Mouse (Mus musculus): ENCODE data around the gene Atp5mpl. TPM values are rescaled to one million over a fixed set of nuclear protein-coding genes. Genes with fewer than 3 reads are reported as not detected.

The Atp5mpl gene
- polyA plus RNA-seq, 1 experiment from 2014 or later, result 1,449 TPM

DNA sequence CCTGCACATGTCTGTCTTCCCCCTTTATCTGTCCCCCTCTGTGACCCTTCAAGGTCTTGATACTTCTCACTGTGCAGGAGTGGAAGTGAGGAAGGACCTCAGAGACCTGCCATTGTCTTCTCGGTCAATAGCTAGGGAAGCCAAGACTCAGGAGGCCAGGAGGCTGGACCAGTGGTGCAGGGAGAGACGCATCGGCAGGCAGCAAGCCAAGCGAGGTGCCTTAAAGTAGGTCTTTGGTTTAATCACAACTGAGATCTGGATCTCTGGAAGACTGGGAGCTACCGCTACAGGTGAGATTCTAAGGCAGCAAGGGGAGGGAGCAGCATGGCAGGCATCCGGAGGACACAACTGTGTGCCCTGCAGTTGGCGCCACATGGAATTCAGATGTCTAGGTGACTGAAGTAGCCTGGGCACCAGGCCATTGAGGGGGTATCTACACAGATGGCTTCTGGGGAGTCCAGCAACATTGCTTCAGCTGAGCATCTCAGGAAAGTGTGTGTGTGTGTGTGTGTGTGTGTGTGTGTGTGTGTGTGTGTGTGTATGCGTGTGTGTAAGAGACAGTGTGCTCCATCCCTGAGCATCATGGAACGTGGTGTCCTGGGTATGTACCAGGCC, 35.3 kb downstream of the Atp5mpl start:
- Histone ChIP-seq H3K4me2 (ENCODE audit: low read depth, low read length) (no peak overlapping the region), H3K4me3 (ENCODE audit: low read length) (no peak overlapping the region), H3K27me3 (ENCODE audit: control insufficient read depth, insufficient read depth, low read length) (no peaks in the 10 kb centered on the region), H3K4me1 (ENCODE audit: control insufficient read depth, insufficient read depth, low read length) (peaks cover 36% of the 10 kb centered on the region), H3K36me3 (ENCODE audit: control insufficient read depth, insufficient read depth) (no peaks in the 10 kb centered on the region), H3K27ac (ENCODE audit: low read length) (no peak overlapping the region), H3K9ac (ENCODE audit: low read length) (no peak overlapping the region), H3K9me3 (replicated peaks; ENCODE audit: control insufficient read depth, low read length) (no peaks in the 10 kb centered on the region)
- ATAC-seq (replicated peaks; ENCODE audit: extremely low read depth, insufficient read depth, low FRiP score), result no peak
- WGBS, result 80% methylated on average over 9 of the region's 9 CpGs

DNA sequence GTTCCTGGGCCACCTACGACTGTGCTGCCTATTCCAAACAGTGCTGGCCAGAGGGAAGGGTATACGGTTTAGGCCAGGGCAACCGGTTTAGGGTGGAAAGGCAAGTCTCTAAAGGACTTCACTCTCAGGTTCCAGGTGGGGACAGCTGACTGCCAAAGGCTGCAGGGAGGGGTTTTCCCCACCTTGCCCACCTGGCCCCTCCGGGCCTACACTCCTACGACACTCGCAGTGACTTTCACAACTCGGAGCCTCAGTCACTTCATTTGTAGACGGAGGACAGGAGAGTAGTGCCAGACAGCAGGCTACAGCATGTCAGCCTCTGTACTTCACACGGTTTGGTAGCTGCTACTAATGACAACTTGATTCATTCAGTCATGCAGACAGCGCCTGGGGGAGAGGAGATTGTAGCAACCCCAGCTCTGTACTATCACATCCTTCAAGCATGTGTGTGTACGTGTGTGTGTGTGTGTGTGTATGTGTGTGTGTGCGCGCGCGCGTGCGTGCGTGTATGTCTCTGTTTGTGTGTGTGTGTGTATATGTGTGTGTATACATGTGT, 38.3 kb downstream of the Atp5mpl start:
- Histone ChIP-seq H3K4me1 (ENCODE audit: control insufficient read depth, insufficient read depth, low read length) (peaks cover 30% of the 10 kb centered on the region), H3K9ac (ENCODE audit: low read length) (no peak overlapping the region), H3K4me3 (ENCODE audit: low read length) (no peak overlapping the region), H3K27ac (ENCODE audit: low read length) (no peak overlapping the region), H3K9me3 (replicated peaks; ENCODE audit: control insufficient read depth, low read length) (no peaks in the 10 kb centered on the region), H3K4me2 (ENCODE audit: low read depth, low read length) (no peak overlapping the region), H3K27me3 (ENCODE audit: control insufficient read depth, insufficient read depth, low read length) (no peaks in the 10 kb centered on the region), H3K36me3 (ENCODE audit: control insufficient read depth, insufficient read depth) (no peaks in the 10 kb centered on the region)
- WGBS, result 78% methylated on average over 18 of the region's 18 CpGs
- no peak for ATAC-seq (replicated peaks; ENCODE audit: extremely low read depth, insufficient read depth, low FRiP score)

DNA sequence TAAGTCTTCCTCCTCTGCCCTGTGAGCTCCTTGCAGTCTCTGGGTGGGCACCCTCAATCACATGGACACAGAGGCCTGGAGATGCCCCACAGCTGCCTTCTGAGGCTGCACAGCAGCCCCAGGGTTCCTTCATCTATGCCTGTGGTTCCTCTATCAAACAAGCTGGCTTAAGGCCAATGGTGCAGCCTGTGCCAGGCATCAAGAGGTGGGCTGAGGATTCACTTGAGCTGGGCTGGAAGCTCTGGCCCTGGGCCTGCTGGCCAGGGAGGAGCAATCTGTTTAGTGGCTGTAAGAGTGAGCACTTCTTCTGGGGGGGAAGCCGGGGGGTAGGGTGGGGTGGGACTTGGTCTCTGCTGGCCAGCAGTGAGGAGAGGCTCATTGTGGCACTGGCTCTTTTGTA, 39.4 kb downstream of the Atp5mpl start:
- Histone ChIP-seq H3K4me2 (ENCODE audit: low read depth, low read length) (no peak overlapping the region), H3K27ac (ENCODE audit: low read length) (peak overlapping the region; percentile 5; the same call in 1 of the 2 replicates), H3K4me3 (ENCODE audit: low read length) (no peak overlapping the region), H3K27me3 (ENCODE audit: control insufficient read depth, insufficient read depth, low read length) (no peaks in the 10 kb centered on the region), H3K36me3 (ENCODE audit: control insufficient read depth, insufficient read depth) (no peaks in the 10 kb centered on the region), H3K9ac (ENCODE audit: low read length) (no peak overlapping the region), H3K9me3 (replicated peaks; ENCODE audit: control insufficient read depth, low read length) (no peaks in the 10 kb centered on the region), H3K4me1 (ENCODE audit: control insufficient read depth, insufficient read depth, low read length) (peaks cover 21% of the 10 kb centered on the region)
- peak; percentile 77 for ATAC-seq (replicated peaks; ENCODE audit: extremely low read depth, insufficient read depth, low FRiP score)
- 8% methylated on average over 1 of the region's 1 CpGs for WGBS

DNA sequence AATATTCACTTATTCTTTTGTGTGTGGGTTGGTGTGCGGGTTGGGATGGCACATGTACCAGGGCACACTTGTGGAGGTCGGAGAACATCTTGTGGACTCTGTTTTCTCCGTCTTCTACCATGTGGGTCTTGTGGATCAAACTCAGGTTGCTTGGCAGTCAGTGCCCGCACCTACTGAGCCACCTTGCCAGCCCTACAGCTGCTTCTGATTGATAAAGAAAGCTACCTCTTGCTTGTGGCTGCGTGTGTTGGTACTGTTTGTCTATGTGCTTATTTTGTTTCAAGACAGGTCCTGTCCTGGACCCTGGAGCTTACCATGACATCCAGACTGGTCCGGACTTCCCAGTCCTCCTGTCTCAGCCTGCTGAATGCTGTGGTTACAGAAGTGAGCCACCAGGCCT, 43.7 kb downstream of the Atp5mpl start:
- H3K27me3 ChIP-seq (ENCODE audit: control insufficient read depth, insufficient read depth, low read length), result no peaks in the 10 kb centered on the region
- no peak overlapping the region for H3K4me3 ChIP-seq (ENCODE audit: low read length)
- no peaks in the 10 kb centered on the region for H3K9me3 ChIP-seq (replicated peaks; ENCODE audit: control insufficient read depth, low read length)
- no peaks in the 10 kb centered on the region for H3K36me3 ChIP-seq (ENCODE audit: control insufficient read depth, insufficient read depth)
- WGBS, result 91% methylated on average over 6 of the region's 6 CpGs
- peaks cover 21% of the 10 kb centered on the region for H3K4me1 ChIP-seq (ENCODE audit: control insufficient read depth, insufficient read depth, low read length)
- no peak overlapping the region for H3K27ac ChIP-seq (ENCODE audit: low read length)
- ATAC-seq (replicated peaks; ENCODE audit: extremely low read depth, insufficient read depth, low FRiP score), result no peak
- H3K4me2 ChIP-seq (ENCODE audit: low read depth, low read length), result no peak overlapping the region
- no peak overlapping the region for H3K9ac ChIP-seq (ENCODE audit: low read length)

DNA sequence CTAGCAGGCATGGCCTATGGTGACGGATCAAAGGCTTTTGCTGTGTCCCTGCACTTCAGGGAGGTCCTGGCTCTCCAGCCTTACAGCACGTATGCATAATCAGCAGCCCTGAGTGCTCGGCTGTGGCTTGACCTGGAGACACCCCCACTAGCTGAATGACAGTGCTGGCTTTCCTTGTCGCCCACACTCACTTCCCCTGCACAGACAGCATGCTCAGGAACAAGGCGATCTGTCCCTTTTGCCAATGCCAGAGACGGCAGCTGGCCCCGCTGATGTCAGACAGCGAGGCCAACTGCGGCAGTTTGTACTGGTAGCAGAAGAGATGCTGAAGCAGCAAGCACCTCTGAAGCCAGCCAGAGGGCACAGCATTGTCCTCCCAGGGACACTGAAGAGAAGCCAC, 46.7 kb downstream of the Atp5mpl start:
- H3K4me3 ChIP-seq (ENCODE audit: low read length), result no peak overlapping the region
- H3K36me3 ChIP-seq (ENCODE audit: control insufficient read depth, insufficient read depth), result no peaks in the 10 kb centered on the region
- no peaks in the 10 kb centered on the region for H3K9me3 ChIP-seq (replicated peaks; ENCODE audit: control insufficient read depth, low read length)
- H3K4me2 ChIP-seq (ENCODE audit: low read depth, low read length), result peak overlapping the region; percentile 12; the same call in 1 of the 2 replicates
- WGBS, result 25% methylated on average over 9 of the region's 9 CpGs
- ATAC-seq (replicated peaks; ENCODE audit: extremely low read depth, insufficient read depth, low FRiP score), result peak; percentile 70
- no peak overlapping the region for H3K27ac ChIP-seq (ENCODE audit: low read length)
- H3K9ac ChIP-seq (ENCODE audit: low read length), result no peak overlapping the region
- peaks cover 12% of the 10 kb centered on the region for H3K4me1 ChIP-seq (ENCODE audit: control insufficient read depth, insufficient read depth, low read length)
- H3K27me3 ChIP-seq (ENCODE audit: control insufficient read depth, insufficient read depth, low read length), result no peaks in the 10 kb centered on the region

DNA sequence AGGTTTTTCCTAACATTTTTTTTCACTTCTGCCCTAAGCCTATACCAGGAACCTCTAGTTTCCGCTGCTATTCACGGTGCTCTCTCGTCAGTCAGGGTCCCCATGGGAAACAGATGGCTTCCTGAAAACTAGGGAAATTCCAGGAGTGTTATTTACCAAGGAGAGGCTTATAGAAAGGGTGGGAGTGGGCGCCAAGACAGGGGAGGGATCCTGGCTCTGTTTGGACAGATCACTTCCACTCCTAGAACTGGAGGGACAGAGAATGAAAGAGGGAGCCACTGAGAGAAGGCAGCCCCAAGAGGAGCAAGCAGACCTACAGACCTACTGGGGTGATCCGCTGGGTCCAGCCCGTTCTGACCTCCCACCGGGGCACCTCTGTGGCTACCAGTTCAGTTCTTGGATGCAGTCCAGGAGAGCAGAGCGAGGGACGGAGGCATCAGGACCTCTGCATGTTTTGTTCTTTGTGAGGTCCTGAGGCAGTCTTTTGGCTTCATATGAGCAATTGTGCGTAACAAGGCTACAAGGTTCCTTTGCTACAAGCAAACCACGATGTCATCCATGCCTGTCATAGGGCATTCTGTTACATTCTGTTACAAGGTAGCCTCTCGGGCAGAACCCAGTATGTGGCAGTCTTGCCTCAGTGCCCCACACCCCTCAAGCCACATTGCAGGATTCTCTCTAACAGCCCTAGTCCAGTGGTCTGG, 50.1 kb downstream of the Atp5mpl start:
- H3K9ac ChIP-seq (ENCODE audit: low read length), result peak overlapping the region; percentile 32; the same call in 1 of the 2 replicates
- H3K27me3 ChIP-seq (ENCODE audit: control insufficient read depth, insufficient read depth, low read length), result no peaks in the 10 kb centered on the region
- H3K27ac ChIP-seq (ENCODE audit: low read length), result peak overlapping the region; percentile 69
- H3K4me3 ChIP-seq (ENCODE audit: low read length), result no peak overlapping the region
- ATAC-seq (replicated peaks; ENCODE audit: extremely low read depth, insufficient read depth, low FRiP score), result peak; percentile 42
- 42% methylated on average over 12 of the region's 12 CpGs for WGBS
- no peaks in the 10 kb centered on the region for H3K9me3 ChIP-seq (replicated peaks; ENCODE audit: control insufficient read depth, low read length)
- H3K36me3 ChIP-seq (ENCODE audit: control insufficient read depth, insufficient read depth), result no peaks in the 10 kb centered on the region
- H3K4me1 ChIP-seq (ENCODE audit: control insufficient read depth, insufficient read depth, low read length), result peaks cover 12% of the 10 kb centered on the region
- peak overlapping the region; percentile 19; the same call in 1 of the 2 replicates for H3K4me2 ChIP-seq (ENCODE audit: low read depth, low read length)

DNA sequence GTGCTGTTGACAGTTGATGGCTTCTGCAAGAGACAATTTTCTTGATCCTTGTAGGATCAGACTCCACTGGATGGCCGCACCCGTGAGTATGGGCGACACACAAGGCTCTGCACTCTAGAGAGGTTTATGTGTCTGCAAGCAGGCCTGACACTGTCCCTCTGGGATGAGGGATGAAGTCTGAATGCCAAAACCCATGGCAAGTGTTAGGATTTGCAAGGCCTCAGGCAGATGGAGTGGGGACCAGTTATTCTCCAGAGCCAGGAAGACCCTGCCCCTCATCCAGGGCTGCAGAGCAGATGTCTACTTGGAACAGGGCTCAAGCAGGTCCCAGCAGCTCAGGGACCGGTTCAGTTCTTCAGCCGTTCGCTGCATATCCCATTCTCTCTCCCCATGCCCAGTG, 51.0 kb downstream of the Atp5mpl start:
- no peak overlapping the region for H3K4me2 ChIP-seq (ENCODE audit: low read depth, low read length)
- 90% methylated on average over 6 of the region's 6 CpGs for WGBS
- ATAC-seq (replicated peaks; ENCODE audit: extremely low read depth, insufficient read depth, low FRiP score), result no peak
- peak overlapping the region; percentile 3; the same call in 1 of the 2 replicates for H3K27ac ChIP-seq (ENCODE audit: low read length)
- H3K4me1 ChIP-seq (ENCODE audit: control insufficient read depth, insufficient read depth, low read length), result peaks cover 12% of the 10 kb centered on the region
- H3K9ac ChIP-seq (ENCODE audit: low read length), result no peak overlapping the region
- H3K9me3 ChIP-seq (replicated peaks; ENCODE audit: control insufficient read depth, low read length), result no peaks in the 10 kb centered on the region
- no peak overlapping the region for H3K4me3 ChIP-seq (ENCODE audit: low read length)
- no peaks in the 10 kb centered on the region for H3K27me3 ChIP-seq (ENCODE audit: control insufficient read depth, insufficient read depth, low read length)
- H3K36me3 ChIP-seq (ENCODE audit: control insufficient read depth, insufficient read depth), result no peaks in the 10 kb centered on the region

DNA sequence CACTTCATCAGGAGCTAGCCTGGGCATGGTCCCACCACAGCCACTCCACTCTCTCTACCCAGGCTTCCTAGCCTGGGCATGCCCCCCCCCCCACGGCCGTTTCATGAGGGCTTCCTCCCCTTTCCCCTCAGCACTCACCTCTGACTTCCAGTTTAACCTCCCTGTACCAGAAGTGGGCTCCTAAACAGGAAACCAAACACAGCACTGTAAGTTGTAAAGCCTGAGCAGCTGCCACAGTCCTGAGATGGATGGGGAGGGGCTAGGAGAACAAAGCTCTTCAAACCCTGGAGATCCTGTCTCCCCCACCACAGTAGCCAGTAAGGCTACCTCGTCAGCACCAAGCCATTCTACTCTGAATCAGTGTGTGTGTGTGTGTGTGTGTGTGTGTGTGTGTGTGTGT, 52.7 kb downstream of the Atp5mpl start:
- Histone ChIP-seq H3K4me3 (ENCODE audit: low read length) (no peak overlapping the region), H3K27ac (ENCODE audit: low read length) (peak overlapping the region; percentile 61), H3K4me2 (ENCODE audit: low read depth, low read length) (no peak overlapping the region), H3K36me3 (ENCODE audit: control insufficient read depth, insufficient read depth) (no peaks in the 10 kb centered on the region), H3K9me3 (replicated peaks; ENCODE audit: control insufficient read depth, low read length) (no peaks in the 10 kb centered on the region), H3K27me3 (ENCODE audit: control insufficient read depth, insufficient read depth, low read length) (no peaks in the 10 kb centered on the region; the same call in 1 of the 2 replicates), H3K4me1 (ENCODE audit: control insufficient read depth, insufficient read depth, low read length) (peaks cover 5% of the 10 kb centered on the region), H3K9ac (ENCODE audit: low read length) (no peak overlapping the region)
- WGBS, result 41% methylated on average over 3 of the region's 3 CpGs
- ATAC-seq (replicated peaks; ENCODE audit: extremely low read depth, insufficient read depth, low FRiP score), result peak; percentile 61

DNA sequence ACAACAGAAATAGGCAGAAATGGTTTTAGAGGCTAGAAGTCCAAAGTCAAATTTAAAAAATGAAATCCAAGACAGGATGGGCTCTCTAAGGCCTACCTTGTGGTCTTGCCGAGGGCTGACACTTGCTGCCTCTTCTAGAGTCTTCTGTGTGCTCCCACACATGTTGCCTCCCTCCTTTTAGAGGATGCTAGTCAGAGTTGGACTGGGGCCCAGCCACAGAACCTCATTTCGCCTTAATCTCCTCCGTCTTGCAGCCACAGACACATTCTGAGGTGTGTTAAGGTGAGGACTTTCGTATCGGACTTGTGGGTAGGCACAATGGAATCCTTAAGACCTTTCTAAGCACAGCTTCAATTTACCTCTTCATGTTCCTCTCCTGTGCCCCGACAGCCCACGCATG, 54.0 kb downstream of the Atp5mpl start:
- H3K36me3 ChIP-seq (ENCODE audit: control insufficient read depth, insufficient read depth), result no peaks in the 10 kb centered on the region
- H3K27ac ChIP-seq (ENCODE audit: low read length), result no peak overlapping the region
- H3K4me3 ChIP-seq (ENCODE audit: low read length), result no peak overlapping the region
- 81% methylated on average over 7 of the region's 7 CpGs for WGBS
- H3K4me2 ChIP-seq (ENCODE audit: low read depth, low read length), result no peak overlapping the region
- H3K27me3 ChIP-seq (ENCODE audit: control insufficient read depth, insufficient read depth, low read length), result no peaks in the 10 kb centered on the region; the same call in 1 of the 2 replicates
- no peak for ATAC-seq (replicated peaks; ENCODE audit: extremely low read depth, insufficient read depth, low FRiP score)
- no peaks in the 10 kb centered on the region for H3K9me3 ChIP-seq (replicated peaks; ENCODE audit: control insufficient read depth, low read length)
- H3K9ac ChIP-seq (ENCODE audit: low read length), result no peak overlapping the region
- H3K4me1 ChIP-seq (ENCODE audit: control insufficient read depth, insufficient read depth, low read length), result peaks cover 8% of the 10 kb centered on the region
